Mouse (Mus musculus) E14TG2a.4 (cell line): ENCODE results near the gene Fcer1g.

Experiments used
- CTCF ChIP-seq: conservative IDR thresholded peaks from 2 replicates; pipeline ENCODE4 v1.5.1; 2014; ENCODE audit warnings: low read length
- NANOG ChIP-seq: IDR thresholded peaks from 2 replicates; pipeline ENCODE4 v1.6.1; 2014; ENCODE audit warnings: borderline replicate concordance, low read length, mixed read lengths
- POU5F1 ChIP-seq: IDR thresholded peaks from 2 replicates; pipeline ENCODE4 v1.6.1; 2014; ENCODE audit warnings: low read length, borderline replicate concordance

DNA sequence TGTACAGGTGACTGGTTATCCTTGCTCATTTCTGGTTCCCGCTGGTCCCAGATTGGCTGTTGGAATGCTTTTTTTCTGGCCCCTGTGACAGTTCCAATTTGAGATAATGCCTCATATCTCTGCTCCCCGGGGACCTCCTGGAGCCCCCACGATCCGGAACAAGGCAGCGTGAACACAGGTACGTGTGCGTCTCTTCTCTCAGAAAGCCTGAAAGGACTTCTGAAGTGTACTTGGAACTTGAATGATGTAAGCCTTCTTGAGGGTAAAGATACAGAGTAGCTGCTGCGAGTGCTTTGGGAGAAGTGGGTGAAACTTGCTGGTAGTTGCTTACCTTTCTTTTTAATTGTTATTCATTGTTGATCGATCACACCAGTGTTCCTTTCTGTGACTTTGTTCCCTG is 37.0 kb upstream of the Fcer1g start:
- TF ChIP-seq CTCF (no peak), NANOG (no peak), POU5F1 (no peak)
